Mouse (Mus musculus): ENCODE measurements around the gene Ap1s1.

Ap1s1 gene

GRCm38 (mm10) chr5:137025132-137025531, 20.8 kb downstream of the Ap1s1 start:
- peak; percentile 67 to 77 for DNase-seq (ENCODE audit: low spot score in 2 of 2)

- DNase-seq (ENCODE audit: low spot score in 2 of 2) = no peak
These were observed 21.6 kb downstream of the Ap1s1 start for GRCm38 (mm10) chr5:137024318-137024717.

GRCm38 (mm10) chr5:137015913-137016312, 30.0 kb downstream of the Ap1s1 start:
- DNase-seq (ENCODE audit: low spot score in 2 of 2) = no peak

- no peak for DNase-seq (ENCODE audit: low spot score in 2 of 2)
These were observed 33.5 kb downstream of the Ap1s1 start for GRCm38 (mm10) chr5:137012401-137012950.

- peak in 1 of 2 experiments; percentile 38 for DNase-seq (ENCODE audit: low spot score in 2 of 2)
These were observed 35.9 kb downstream of the Ap1s1 start for GRCm38 (mm10) chr5:137009988-137010387.

- DNase-seq (ENCODE audit: low spot score in 2 of 2) = no peak
These were observed 38.7 kb downstream of the Ap1s1 start for GRCm38 (mm10) chr5:137007276-137007675.

- no peak for DNase-seq (ENCODE audit: low spot score in 2 of 2)
These were observed 45.3 kb downstream of the Ap1s1 start for GRCm38 (mm10) chr5:137000612-137001011.

GRCm38 (mm10) chr5:136999449-136999848, 46.5 kb downstream of the Ap1s1 start:
- DNase-seq (ENCODE audit: low spot score in 2 of 2) = no peak

- DNase-seq (ENCODE audit: low spot score in 2 of 2) = no peak
These were observed 56.1 kb downstream of the Ap1s1 start for GRCm38 (mm10) chr5:136989801-136990200.

- DNase-seq (ENCODE audit: low spot score in 2 of 2) = no peak
These were observed 57.5 kb downstream of the Ap1s1 start for GRCm38 (mm10) chr5:136988420-136988819.

- no peak for DNase-seq (ENCODE audit: low spot score in 2 of 2)
These were observed 58.0 kb downstream of the Ap1s1 start, which contains the start of gene Znhit1 for GRCm38 (mm10) chr5:136987934-136988271. Gene Znhit1 (minus strand): TSS chr5:136988021.

- peak; percentile 71 to 74 for DNase-seq (ENCODE audit: low spot score in 2 of 2)
These were observed 58.6 kb downstream of the Ap1s1 start for GRCm38 (mm10) chr5:136987138-136987933.

GRCm38 (mm10) chr5:136986695-136987137, 59.2 kb downstream of the Ap1s1 start, which contains the start of gene Plod3:
Gene Plod3 (plus strand): TSS chr5:136987019.
- DNase-seq (ENCODE audit: low spot score in 2 of 2) = peak; percentile 84 to 90
